Mouse (Mus musculus) embryonic stem cell, embryonic (primary cell): ENCODE measurements at regions not wholly inside any gene's neighbourhood (a gene's known extent, or its start where the extent isn't known, plus 50 kb on each side); places are given as distances from the start of the nearest gene placed in this dataset.

Experiments
- CTCF ChIA-PET, 4 experiments: fragments of 300-600 bp in 2 of 4; fragments of 350-600 bp in 2 of 4; sonication (Branson Sonifier 250); formaldehyde crosslinking; loops; one replicate each; lab custom pipeline; 2022; ENCODE audit warnings: inconsistent platforms in 2 of 4; lab: Charles Lee
- POLR2A ChIA-PET, 4 experiments: fragments of 300-600 bp in 2 of 4; fragments of 350-600 bp in 2 of 4; sonication (Branson Sonifier 250); formaldehyde crosslinking; loops; one replicate each; lab custom pipeline; 2022; ENCODE audit warnings: antibody characterized with exemption in 4 of 4, inconsistent platforms in 1 of 4; lab: Charles Lee

GRCm38 (mm10) chr13:117334125-117334524, 113.2 kb upstream of the Gm17509 start:
- CTCF ChIA-PET, result no interaction called here
- POLR2A ChIA-PET, result no interaction called here

- POLR2A ChIA-PET, result no interaction called here
- CTCF ChIA-PET, result no interaction called here
These were observed 113.7 kb upstream of the Gm17509 start for GRCm38 (mm10) chr13:117334539-117334938.

DNA sequence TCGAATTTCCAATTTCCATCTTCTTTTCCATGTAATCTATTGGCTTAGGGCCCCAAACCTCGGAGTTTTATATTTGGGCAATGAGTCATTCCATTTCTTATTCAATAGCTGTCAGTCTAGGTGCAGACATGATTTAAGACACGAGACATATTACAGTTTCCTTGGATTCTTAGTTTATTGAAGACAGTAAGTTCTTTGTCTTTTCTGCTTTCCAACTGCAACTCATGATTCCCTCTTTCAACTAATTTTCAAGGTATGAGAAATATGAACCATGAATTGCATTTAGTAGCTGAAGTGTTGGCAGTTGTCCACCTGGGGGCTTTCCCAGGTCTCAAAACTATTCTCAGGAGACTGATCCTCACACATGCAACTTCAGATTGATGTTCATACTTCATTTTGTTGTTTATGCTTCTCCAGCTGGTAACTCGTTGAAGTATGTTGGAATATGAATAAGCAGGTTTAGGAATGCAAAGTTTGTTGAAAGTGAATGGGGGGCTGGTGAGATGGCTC, 160.3 kb upstream of the Gm17509 start:
- POLR2A ChIA-PET, result no interaction called here
- CTCF ChIA-PET, result no interaction called here

GRCm38 (mm10) chr13:117383480-117384137, 162.7 kb upstream of the Gm17509 start:
- ChIA-PET POLR2A (no interaction called here), CTCF (no interaction called here)

DNA sequence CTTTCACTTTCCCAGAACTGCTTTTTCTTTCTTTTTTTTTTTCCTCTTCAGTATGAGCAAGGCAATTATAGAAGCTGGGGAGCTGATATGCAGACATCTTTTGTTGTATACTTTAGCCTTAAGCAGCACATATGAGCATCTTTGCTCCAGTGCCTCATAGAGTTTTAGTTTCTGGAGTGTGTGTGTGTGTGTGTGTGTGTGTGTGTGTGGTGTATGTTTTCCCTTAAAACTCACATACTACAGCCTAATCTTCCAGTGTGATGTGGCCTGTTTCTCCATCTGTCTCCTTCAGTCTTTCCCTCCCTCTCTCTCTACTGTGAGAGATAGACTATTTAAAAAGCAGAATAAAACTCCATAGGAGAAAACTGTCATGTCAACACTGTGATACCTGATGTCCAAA, 169.4 kb upstream of the Gm17509 start:
- POLR2A ChIA-PET, result interaction anchor here in 1 of 4 experiments (0.7 kb wide), 3 partner anchors 8 to 1618 kb away, joined by 3 to 4 read pairs (median 3); no protein-coding TSS in a partner anchor
- CTCF ChIA-PET, result no interaction called here

GRCm38 (mm10) chr13:117393488-117393887, 172.6 kb upstream of the Gm17509 start:
- ChIA-PET CTCF (no interaction called here), POLR2A (no interaction called here)

DNA sequence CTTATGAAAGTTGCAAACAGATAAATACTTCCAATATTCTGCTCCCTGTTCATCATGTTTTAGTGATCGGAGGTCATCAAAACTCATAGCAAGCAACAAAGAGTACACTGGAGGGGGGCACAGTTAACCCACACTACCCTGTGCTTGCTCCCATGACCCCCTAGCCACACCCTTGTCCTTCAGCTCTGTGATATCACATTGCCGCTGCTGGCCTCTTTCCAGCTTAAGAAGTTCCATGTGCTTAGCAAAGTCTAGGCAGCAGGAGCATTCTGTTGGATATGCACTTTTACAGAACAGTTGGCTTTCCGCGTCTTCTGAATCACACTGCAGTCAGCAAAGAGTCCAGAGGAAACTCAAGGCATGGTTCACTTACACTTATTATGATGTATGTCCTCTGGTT, 180.4 kb upstream of the Gm17509 start:
- ChIA-PET POLR2A (no interaction called here), CTCF (no interaction called here)

GRCm38 (mm10) chr13:117409940-117410339, 189.1 kb upstream of the Gm17509 start:
- ChIA-PET CTCF (no interaction called here), POLR2A (no interaction called here)

DNA sequence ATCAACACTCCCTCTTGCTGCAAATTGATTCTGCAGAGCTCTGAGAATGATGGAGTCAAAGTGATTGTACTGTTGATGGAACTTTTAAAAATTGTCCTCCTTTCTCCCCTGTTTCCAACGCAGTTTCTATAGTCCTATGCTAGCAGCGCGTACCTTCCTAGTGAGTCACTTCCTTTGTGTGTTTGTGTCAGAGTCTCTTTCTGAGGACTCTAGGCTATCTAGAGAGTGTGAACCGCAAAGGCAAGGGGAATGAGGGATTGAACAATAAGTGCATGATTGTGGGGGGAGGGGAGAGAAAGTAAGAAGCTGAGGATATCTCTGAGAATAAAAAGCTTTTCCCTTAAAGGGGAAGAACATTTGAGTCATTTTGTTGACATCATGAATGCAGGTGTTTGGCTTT, 188.5 kb upstream of the Hcn1 start:
- CTCF ChIA-PET, result no interaction called here

GRCm38 (mm10) chr13:117423558-117423957, 178.6 kb upstream of the Hcn1 start:
- CTCF ChIA-PET, result no interaction called here
- POLR2A ChIA-PET, result no interaction called here

More for the DNA sequence above, 188.5 kb upstream of the Hcn1 start:
- POLR2A ChIA-PET, result no interaction called here

DNA sequence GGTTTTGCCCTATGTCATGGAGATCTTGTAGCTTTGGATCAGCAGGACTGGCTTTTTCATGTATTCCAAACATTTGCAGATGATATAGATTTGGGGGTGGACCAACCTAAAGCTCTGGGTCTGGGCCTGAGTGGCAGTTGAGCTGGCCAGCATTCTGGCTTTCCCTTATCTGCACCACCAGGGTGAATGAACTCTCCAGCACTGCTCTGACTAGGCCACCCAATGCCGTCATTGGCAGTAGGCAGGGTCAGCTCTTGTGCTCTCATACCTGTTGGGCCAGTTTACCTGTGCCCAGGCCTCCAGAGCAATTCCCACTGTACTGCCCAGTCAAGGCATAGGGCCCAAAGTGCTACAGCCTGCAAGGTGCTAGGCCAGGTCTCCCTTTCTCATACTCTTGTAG, 177.1 kb upstream of the Hcn1 start:
- ChIA-PET POLR2A (no interaction called here), CTCF (no interaction called here)

GRCm38 (mm10) chr13:117467407-117467806, 134.7 kb upstream of the Hcn1 start:
- CTCF ChIA-PET, result no interaction called here
- POLR2A ChIA-PET, result no interaction called here

- CTCF ChIA-PET, result no interaction called here
- POLR2A ChIA-PET, result interaction anchor here in 1 of 4 experiments (0.6 kb wide), 1 partner anchor 15 kb away, joined by 3 read pairs; no protein-coding TSS in a partner anchor
These were observed 129.4 kb upstream of the Hcn1 start for GRCm38 (mm10) chr13:117472726-117473125.

DNA sequence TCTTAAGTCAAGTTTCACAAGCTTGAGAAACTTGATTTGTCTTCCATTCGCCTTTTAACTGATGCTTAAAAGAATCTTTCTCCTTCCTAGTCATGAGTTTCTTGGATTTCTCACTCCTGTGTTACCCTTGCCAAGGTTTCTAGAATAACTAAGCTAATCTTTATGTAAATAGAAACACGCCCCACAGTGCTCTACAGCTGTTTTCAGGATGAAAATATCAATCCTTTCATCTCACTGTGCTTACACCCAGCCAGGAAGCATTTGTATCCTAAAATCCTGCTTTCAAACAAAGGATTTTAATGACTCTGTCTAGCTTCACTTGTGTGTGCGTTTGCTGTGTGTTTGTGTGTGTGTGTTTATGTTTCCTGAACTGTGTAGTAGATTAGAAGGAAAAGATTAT, 119.5 kb upstream of the Hcn1 start:
- ChIA-PET CTCF (no interaction called here), POLR2A (no interaction called here)

- POLR2A ChIA-PET, result no interaction called here
- CTCF ChIA-PET, result interaction anchor here in 1 of 4 experiments (0.5 kb wide), 1 partner anchor 660 kb away, joined by 3 read pairs; no protein-coding TSS in a partner anchor
These were observed 93.4 kb upstream of the Hcn1 start for GRCm38 (mm10) chr13:117508746-117509145.

DNA sequence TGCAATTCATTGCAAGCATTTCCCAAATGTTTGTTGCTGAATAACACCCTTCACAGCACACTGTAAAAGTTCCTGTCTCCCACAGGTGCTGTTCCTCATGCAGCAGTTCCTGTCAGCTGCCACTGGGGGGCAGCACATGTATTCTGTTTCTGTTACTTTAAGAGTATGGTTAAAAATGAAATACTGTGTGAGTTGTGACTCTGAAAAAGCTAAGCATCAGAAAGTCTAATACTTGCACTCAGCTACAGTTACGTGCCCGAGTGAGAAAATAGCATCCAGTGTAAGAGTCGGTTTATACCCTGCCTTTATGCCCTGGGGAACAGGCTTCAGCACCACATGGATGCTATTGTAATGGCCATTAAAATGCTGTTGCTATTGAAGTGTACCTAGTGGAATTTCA, 52.0 kb upstream of the Hcn1 start:
- POLR2A ChIA-PET, result interaction anchor here in 1 of 4 experiments (1.0 kb wide), 1 partner anchor 186 kb away, joined by 3 read pairs; no protein-coding TSS in a partner anchor
- CTCF ChIA-PET, result no interaction called here
